Mouse (Mus musculus): ENCODE measurements at regions not wholly inside any gene's neighbourhood (a gene's known extent, or its start where the extent isn't known, plus 50 kb on each side); places are given as distances from the start of the nearest gene placed in this dataset.

- TF ChIP-seq CTCF (IDR thresholded peaks at IDR 0.05; ENCODE audit: borderline replicate concordance, extremely low read depth, insufficient read depth, insufficient read length), result no peak
- no peak for TF ChIP-seq POLR2A (IDR thresholded peaks at IDR 0.05; ENCODE audit: borderline replicate concordance, extremely low read depth, insufficient read depth, insufficient read length, poor library complexity, severe bottlenecking)
Observed at GRCm38 (mm10) chr14:13029794-13030193, 206.9 kb upstream of the Cadps start.

All from brain, embryonic 14.5 days (tissue).